Mouse (Mus musculus): ENCODE results near the gene Unc45b. TPM values are rescaled to one million over a fixed set of nuclear protein-coding genes. Genes with fewer than 3 reads are reported as not detected.
"Not testable (repeated sequence)": the region's sequence is repeated elsewhere in the genome, so short reads cannot be mapped to it uniquely, and the experiment has no call there.

The Unc45b gene
- total RNA-seq, 2 experiments from 2014 or later, result not detected

DNA sequence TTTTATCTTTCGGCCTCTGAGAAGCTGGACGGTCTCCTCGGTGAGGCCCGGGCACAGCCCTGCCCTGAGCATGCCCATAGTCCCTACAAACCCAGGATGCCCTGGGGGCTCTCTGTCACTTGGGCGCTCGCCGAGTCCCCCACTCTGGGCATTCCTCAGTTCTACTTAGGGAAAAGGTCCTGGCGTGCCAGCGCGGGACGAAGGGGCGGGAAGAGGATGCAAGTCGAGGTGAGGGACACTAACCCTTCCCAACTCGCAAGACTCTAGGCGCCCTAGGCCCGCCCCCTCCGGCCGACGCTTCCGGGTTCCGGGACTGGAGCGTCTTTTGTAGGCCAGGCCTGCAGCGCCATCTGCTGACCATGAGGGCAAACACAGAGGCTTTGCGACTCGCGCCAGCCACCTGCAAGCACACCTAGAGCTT lies 20.0 kb upstream of the Unc45b start, which contains the start of gene Rad51d:
Gene Rad51d, minus strand, starts transcription at position 273 of the 421 bp plus-strand sequence.
- peak; percentile 96 for ATAC-seq (replicated peaks; ENCODE audit: low FRiP score, poor library complexity, severe bottlenecking)

DNA sequence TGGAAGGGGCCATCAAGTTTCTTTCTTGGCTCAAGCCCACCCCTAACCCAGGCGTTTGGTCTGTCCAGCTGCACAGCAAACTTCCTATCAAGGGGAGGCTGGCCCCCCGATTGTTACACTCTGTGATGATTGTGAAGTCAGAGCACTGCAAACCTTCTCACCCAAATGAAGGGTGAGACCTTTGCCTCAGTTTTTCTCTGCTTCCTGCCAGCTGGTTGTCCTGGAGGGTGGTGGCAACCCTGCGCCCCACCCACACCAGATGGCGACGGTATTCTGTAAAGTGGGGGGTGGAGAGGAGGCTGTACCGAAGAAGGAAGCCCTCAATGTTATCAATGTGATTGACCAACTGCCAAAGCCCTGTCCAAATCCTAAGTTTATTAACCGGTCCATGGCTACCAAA lies 18.4 kb upstream of the Unc45b start, which contains the start of gene Fndc8:
Gene Fndc8, plus strand, starts transcription at position 189 of the 400 bp plus-strand sequence.
- ATAC-seq (replicated peaks; ENCODE audit: low FRiP score, poor library complexity, severe bottlenecking), result no peak

DNA sequence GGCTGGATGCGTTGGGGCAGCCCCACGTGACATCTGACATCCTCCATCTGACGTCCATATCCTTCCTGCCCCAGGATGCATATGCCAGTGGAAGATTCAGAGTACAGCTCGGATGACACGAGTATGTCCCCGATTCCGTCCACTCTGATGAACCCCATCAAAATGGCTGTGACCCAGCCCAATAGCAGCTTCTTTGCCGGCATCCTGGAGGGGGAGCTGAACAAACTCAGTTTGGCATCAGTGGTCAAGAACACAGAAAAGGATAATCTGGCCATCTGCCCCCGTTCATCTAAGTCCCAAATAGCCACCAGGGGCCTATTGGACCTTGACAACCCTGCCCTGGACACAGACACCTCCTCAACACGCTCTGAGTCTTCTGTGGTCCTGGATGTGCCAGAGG lies 12.9 kb upstream of the Unc45b start:
- no peak for ATAC-seq (replicated peaks; ENCODE audit: low FRiP score, poor library complexity, severe bottlenecking)

DNA sequence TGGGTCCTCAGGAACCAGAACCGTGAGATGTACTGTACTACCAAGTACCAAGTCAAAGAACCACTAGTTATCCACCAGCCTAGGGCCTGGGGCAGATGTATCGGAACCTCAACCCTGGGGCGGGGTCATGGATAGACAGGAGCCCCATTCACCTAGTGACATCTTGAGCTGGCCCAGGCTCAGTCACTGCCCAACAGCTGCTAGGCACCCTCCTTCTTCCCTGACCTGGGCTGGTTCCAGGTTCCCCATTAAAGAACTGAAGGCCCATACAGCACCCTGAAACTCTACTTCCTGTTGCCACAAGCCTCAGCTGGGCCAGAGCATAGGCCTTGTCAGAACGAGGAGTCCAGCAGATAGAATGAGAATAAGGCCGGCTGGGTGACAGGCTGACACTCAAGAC lies 10.6 kb upstream of the Unc45b start:
- no peak for ATAC-seq (replicated peaks; ENCODE audit: low FRiP score, poor library complexity, severe bottlenecking)

DNA sequence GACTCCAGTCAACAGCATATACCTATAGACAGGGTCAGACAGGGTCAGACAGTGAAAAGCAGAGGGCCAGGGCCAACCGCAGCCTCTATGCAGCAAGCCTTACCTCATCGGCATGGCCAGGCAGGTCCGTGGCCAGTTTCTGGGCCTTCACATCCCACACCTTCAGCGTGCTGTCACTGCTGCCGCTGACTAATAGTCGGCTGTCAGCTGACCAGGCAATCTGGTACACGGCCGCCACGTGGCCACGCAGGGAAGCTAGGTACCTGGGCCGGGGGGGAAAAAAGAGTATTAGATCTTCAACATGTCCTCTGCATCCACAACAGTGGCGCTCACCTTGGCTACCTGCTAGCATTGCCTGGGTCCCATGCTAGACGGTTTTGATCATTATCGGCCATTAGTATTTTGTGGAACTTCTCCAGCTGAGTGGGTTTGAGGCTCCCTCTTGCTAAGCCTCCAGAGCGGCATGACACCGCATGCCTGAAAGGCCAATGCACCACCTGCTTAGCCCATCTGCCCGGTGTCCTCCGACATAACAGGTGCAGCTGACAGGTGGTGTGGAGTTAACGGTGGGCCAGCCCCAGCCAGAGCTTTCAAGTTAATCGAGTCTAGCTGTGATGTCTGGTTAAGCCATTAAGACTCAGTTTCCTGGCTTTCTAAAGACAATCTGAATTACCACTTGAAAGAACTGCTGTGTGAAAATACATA lies 8.6 kb upstream of the Unc45b start:
- no peak for ATAC-seq (replicated peaks; ENCODE audit: low FRiP score, poor library complexity, severe bottlenecking)

DNA sequence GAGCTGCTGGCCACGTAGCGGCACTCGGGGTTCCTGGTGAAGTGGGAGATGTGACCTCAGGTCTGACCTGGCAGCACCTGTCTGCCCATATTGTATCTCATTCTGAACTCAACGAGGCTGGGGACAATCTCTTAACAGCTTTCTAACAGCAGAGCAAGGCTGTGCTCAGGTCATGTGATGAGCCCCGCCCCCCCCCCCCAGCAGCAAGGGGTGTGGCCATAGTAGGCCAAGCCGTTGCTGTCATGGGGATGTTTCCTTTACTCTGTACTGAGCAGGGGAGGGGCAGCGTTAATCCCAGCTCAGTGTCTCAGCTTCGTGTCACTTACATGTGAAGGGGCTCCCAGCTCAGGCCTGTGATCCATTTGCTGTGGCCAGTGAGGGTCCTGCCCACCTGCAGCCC lies 5.4 kb upstream of the Unc45b start:
- no peak for ATAC-seq (replicated peaks; ENCODE audit: low FRiP score, poor library complexity, severe bottlenecking)

DNA sequence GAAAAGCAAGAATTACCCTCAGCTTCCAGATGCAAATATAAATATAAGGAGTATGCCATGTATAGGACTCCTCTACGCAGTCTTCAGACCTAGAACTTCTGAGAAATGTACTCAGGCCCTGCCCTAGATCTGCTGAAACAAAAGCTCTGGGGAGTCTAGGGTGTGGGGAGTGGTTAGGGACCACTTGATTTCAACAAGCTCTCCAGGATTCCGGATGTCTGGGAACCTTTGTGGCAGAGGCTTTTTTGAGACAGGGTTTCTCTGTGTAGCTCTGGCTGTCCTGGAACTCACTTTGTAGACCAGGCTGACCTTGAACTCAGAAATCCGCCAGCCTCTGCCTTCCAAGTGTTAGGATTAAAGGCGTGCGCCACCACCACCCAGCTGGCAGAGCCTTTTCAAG lies 4.5 kb upstream of the Unc45b start:
- no peak for ATAC-seq (replicated peaks; ENCODE audit: low FRiP score, poor library complexity, severe bottlenecking)

DNA sequence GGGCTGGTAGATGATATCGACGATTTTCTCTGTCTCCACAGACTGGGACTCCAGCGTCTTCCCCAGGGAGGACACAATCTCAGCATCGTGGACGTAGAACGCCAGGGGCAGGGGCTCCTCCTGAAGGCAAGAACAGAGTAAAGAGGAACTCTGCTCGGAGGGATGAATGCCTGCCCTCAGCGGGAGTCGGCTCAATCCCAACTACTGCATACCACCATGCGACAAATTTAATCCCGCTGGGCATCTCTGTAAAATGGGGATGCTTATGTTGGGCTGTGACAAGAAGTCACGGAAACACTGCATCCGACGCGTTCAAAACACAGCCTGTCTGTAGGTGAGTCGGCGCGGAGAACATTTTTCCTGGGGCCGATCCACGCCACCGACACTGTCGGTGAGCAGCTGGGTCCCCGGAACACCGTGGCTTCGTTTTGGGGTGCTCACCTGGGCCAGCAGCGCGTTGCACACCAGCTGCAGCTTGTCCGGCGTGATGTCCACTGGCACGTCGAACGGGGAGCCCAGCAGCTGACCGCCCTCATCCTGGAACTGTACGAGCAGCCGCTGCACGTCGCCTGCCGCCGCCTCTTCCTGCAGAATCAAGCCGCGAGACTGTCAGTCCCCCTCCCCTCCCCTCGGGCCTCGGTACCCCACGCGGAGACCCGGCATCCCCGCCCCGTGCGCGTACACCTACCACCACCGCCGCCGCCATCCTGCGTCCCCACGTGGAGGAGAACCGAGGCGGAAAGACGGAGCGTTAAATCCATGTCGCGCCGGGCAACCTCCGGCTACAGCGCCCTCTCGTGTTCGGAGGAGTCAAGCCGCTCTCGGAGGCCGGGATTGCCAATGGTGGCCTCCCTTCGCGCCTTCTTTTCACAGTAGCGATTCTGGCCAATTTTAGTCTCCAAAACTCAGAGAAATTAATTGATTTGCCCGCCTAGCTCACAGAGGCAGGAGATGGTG lies 2.4 kb upstream of the Unc45b start, which contains the start of gene Nle1:
Gene Nle1, minus strand, starts transcription at position 761 of the 957 bp plus-strand sequence.
- peak; percentile 85 for ATAC-seq (replicated peaks; ENCODE audit: low FRiP score, poor library complexity, severe bottlenecking)

DNA sequence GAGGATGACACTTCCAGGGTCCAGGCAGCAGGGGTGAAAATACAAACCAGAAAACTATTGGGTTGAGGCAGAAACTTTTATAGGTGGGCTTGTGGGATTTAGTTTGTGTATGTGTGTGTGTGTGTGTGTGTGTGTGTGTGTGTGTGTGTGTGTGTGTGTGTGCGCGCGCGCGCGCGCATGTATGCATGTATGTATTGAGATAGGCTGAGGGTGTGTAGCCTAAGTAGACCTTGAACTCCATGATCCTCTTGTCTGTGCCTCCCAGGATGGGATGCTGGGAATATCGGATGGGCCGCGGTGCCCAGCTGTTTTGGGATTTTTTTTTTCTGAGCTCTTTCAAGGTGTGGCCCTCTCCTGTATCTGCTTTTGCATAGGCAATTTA lies 1.8 kb upstream of the Unc45b start:
- no peak for ATAC-seq (replicated peaks; ENCODE audit: low FRiP score, poor library complexity, severe bottlenecking)

DNA sequence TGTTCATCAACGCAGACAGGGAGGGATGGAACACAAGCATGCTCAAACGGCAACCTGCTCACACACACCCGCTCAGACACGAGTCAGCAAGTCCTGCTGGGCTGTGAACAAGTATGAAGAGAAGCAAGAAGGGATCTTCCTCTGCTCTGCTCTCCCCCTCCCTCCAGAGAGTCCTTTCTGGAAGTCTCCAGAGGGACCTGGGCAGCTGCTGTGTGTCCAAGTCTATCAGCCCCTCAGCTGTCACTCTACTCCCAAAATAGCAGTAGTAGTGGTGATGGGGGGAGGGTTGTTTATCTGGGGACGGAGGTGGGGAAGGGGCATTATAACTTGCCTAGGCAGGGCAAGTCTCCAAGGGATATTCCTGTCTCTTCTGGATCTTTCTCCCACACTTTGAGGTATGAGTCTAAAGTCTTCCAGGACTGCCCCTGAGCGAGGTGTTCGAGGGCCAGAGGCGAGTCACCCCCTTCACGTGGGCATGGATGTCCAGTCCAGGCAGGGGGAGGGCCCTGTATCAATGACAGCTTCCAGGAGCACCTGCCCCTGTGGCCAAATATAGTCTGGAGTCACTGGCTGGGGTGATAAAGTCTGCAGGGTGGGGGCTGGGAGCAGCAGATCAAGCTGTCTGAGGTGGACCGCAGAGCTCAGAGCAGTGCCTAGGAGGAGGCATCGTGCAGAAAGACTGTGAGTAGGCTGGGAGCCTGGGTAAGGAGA lies 484 bp downstream of the Unc45b start:
- no peak for ATAC-seq (replicated peaks; ENCODE audit: low FRiP score, poor library complexity, severe bottlenecking)

DNA sequence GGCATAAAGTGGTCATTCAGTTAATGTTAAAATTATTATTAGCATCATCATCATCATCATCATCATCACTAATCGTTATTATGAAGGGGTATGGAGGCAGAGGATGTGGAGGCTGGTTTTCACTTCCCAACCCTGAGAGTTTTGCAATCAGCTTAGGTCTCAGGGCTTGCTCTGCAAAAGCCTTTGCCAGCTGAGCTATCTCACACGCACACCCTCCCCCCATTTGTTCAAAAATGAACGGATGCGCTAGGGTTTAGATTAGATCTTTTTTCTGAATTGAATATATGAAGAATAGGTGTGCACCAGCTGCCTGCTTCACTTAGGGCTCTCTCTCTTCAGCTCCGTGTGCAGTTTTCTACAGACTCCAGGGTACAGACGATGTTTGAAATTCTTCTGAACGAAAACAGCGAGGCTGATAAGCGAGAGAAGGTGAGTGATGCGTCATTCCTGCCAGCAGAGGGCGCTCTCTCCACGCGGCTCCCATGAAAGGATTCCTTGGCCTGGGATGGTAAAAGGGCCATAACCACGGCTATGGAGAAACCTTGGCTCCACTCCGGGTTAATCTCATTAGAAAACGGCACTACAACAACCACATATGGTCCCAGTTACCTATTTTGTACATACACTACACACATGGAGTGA lies 4.5 kb downstream of the Unc45b start:
- ATAC-seq (replicated peaks; ENCODE audit: low FRiP score, poor library complexity, severe bottlenecking), result peak; percentile 72

DNA sequence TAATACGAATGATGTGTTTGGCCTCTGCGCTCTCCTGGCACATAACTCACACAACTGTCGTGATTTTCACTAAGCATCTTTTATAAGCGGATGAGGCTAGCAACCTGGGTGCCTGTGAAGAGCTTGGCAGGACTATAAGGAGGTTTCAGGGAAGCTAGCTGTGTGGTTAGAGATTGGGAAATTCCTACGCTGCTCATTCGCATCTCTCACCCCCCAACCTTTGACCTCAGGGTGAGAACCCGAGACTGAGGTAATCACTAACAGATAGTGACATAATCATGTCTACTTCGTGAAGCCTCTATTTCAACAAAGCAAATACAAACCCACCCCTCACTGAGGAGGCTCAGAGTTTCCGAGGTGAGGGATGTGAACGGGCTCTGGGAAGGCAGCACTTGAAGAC lies 10.4 kb downstream of the Unc45b start:
- ATAC-seq (replicated peaks; ENCODE audit: low FRiP score, poor library complexity, severe bottlenecking), result no peak

DNA sequence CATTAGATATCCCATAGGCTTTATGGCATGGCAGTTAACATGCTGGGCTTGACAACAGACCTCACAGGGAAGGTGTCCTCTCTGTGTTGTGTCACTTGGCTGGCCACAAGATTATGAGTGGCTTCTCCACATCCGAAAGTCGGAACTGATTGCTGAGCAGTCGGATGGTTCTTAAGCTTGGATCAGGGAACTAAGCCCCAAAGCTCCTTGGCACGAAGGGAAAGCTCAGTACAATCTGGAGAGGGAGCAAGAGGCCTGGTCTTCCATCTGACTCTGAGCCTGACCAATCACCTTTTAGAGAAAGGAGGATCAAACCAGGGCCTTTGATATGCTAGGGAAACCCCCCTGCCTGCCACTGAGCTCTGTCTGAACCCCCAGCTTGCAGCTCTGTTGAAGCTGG lies 11.3 kb downstream of the Unc45b start:
- no peak for ATAC-seq (replicated peaks; ENCODE audit: low FRiP score, poor library complexity, severe bottlenecking)

DNA sequence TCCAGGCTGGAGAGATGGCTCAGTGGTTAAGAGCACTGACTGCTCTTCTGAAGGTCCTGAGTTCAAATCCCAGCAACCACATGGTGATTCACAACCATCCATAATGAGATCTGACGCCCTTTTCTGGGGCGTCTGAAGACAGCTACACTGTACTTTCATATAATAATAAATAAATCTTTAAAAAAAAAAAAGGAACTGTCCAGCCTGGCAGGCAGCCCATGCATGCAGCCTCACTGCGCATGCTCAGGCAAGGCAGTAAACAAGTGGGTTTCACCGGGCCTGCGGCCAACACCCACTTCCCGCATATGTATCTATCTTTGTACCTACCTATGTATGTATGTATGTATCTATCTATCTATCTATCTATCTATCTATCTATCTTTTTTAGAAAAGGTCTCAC lies 13.6 kb downstream of the Unc45b start:
- not testable (repeated sequence) for ATAC-seq (replicated peaks; ENCODE audit: low FRiP score, poor library complexity, severe bottlenecking)

DNA sequence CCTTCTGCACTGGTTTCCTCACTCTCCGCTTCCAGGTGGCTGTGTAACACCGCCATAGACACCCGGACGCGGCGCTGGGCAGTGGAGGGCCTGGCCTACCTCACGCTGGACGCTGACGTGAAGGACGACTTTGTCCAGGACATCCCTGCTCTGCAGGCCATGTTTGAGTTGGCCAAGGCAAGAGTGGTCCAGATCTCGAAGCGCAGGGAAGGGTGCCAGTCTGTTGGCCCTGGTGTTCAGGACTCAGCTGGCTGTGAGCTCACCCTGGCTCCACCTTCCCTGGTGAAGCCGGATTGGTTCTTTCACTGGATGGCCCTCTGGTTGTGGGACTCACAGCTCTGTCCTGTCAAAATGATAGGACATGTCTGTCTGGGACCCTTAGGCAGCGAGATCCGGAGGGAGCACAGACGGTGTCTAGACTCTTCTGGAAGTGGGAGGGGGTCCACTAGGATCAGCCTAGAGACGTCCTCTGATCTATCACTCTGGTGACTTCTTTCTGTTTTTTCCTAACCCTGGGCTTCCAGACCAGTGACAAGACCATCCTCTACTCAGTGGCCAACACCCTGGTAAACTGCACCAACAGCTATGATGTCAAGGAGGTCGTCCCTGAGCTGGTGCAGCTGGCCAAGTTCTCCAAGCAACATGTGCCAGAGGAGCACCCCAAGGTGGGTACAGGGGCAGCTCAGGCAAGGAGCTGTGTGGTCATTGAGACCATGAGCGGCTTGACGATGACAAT lies 18.7 kb downstream of the Unc45b start:
- ATAC-seq (replicated peaks; ENCODE audit: low FRiP score, poor library complexity, severe bottlenecking), result peak; percentile 19; the same call in 1 of the 2 replicates

DNA sequence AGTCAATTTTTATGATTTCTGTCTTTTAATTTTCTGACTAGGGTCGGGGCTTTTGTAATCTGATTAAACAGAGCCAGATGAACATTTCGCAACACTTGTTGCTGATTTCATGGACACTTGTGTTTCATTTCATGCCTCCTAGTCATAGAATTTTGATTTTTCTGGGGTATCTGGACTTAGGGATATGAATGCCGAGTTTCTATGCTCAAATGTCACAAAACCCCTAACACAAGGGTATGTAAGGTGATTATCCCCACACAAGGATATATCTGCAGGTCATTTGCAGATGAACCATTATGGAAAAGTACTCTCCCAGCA lies 19.2 kb downstream of the Unc45b start:
- ATAC-seq (replicated peaks; ENCODE audit: low FRiP score, poor library complexity, severe bottlenecking), result no peak

DNA sequence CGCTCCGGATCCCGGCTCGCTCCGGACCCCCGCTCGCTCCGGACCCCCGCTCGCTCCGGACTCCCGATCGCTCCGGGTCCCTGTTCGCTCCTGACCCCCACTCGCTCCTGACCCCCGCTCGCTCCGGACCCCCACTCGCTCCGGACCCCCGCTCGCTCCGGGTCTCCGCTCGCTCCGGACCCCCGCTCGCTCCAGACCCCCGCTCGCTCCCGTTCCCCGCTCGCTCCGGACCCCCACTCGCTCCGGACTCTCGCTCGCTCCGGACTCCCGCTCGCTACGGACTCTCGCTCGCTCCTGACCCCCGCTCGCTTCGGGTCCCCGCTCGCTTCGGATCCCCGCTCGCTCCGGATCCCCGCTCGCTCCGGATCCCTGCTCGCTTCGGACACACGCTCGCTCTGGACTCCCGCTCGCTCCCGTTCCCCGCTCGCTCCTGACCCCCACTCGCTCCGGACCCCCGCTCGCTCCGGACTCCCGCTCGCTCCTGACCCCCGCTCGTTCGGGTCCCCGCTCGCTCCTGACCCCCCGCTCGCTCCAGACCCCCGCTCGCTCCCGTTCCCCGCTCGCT lies 20.1 kb downstream of the Unc45b start:
- ATAC-seq (replicated peaks; ENCODE audit: low FRiP score, poor library complexity, severe bottlenecking), result not testable (repeated sequence)

DNA sequence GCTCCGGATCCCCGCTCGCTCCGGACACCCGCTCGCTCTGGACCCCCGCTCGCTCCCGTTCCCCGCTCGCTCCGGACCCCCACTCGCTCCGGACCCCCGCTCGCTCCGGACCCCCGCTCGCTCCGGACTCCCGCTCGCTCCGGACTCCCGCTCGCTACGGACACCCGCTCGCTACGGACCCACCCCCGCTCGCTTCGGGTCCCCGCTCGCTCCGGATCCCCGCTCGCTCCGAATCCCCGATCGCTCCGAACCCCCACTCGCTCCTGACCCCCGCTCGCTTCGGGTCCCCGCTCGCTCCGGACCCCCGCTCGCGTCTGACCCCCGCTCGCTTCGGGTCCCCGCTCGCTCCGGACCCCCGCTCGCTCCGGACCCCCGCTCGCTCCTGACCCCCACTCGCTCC lies 20.8 kb downstream of the Unc45b start:
- ATAC-seq (replicated peaks; ENCODE audit: low FRiP score, poor library complexity, severe bottlenecking), result not testable (repeated sequence)

Data from erythroid progenitor cell, adult 5-6 weeks (primary cell).